Mouse (Mus musculus) T-helper 17 cell (primary cell): Measurements from ENCODE around the gene Eid2b.

Experiments used
- in situ Hi-C, 2 experiments: fragments of 300-600 bp; cut with MboI, MseI; formaldehyde crosslinking; loops; 1 replicate in 1 of 2; 2 replicates in 1 of 2; pipeline ENCODE4 v1.15.1; 2025; ENCODE audit warnings: high pct_unique_total_duplicates in 2 of 2

Eid2b gene

DNA sequence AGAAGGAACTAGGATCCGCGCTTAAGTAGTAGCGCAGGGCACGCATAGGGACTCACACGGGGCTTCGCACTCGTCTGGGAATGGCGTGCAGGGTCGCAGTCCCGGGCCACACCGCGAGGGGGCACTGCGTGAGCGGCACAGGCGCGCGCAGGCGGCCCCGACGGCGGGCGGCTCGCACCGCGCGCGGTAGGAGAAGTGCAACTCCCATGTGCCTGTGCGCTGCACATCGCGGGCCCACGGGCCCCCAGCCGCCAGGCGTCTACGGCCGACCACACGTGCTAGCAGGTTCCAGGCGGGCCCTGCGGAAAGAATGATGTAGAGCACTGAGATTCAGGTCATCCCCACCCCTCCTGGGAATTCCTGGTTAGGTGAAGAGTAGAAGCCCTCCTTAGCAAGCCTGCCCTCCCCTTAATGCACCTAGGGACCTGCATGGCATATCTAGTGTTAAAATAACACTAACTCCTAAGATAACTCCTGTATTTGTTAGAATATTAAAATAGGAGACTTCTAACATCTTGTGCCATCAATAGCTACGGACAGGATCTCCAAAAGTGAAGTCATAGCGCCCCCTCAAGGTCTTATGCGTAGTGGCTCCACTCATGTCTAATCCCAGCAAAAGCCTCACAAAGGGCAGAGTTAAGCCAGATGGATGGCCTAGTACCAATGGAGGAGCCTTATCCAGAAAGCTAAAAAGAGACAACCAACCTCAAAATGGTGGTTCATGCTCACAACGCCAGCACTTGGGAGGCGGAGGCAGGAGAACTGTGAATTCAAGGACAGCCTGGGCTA, 21.5 kb downstream of the Eid2b start:
- in situ Hi-C loops = no loop called here

DNA sequence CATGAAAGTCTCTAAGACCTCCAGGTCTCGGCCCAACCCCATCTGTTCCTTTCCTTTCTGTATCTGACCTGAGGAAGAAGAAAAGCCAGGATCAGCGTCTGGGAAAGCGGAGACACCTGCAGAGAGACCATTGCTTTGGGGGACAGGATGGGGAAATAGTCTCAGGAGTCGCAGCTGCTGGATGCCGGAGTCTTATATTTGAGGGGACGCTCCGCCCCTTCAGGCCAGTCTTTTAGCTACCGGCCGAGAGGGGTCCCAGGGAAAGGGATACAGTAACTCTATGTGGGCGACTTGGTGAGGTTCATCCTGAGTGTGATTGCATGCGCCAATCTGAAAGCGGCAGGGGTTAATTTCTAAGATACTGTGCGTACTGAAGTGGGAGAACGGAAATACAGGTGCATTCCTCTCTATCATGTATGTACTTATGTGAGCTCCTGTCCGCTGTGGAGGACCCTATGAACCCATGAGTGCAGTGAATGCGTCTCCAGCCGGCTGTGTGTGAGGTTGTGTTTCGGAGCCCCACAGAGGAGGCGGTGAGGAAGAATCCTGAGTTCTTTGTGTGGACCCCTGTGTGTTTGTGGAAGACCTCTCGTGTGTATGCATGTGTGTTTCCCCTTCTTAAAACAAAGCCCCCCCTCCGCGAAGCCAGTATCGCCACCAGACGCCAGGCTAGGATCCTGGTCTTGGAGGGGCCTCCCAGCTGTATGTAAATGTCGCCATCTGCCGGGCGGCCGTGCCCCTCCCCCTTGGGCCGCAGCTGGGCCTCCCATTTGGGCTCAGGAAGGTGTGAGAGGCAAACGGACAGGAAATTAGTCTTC, 24.3 kb downstream of the Eid2b start, which contains the start of gene Dll3:
Gene Dll3, minus strand, starts transcription at position 623 of the 818 bp plus-strand sequence.
- in situ Hi-C loops = loop anchor here in 1 of 2 experiments (5.0 kb wide), 1 partner anchor 115 kb away; no protein-coding TSS in a partner anchor

DNA sequence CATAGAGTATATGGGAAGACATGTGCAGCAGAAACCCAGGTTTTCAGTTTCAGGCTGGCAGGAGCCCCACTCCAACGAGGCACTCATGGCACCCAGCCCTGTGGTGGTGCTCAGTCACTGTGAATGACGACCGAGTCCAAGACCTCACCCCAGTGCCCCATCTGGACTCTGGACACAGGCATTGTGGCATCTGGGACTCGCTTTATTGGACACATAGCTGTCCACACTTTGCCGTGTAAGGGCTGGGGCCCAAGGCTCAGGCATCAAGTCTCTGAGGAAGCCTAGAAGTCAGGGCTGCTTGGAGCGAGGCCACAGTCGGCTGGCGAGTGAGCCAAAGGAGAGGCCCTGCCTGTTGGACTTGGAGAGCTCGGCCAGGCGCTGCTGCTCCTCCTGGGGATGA, 28.1 kb downstream of the Eid2b start:
- in situ Hi-C loops = no loop called here

DNA sequence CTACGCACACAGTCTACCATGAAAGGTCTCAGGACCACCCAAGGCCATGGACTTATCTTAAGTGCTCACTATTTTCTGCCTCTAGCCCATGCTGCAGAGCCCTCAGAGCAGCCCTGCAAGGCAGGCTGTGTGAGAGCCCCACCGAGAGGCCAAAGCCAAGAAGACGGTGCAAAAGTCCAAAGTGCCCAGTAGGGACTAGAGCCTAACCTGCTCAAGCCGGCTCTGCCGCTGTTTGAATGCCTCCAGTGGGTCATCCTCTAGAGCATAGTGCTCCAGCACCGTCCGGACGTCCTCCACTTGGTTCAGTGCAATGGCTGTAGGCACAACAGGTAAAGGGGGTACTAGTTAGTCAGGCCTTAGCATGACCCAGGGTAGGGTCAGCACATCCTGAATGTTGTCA, 28.7 kb downstream of the Eid2b start:
- in situ Hi-C loops = no loop called here

DNA sequence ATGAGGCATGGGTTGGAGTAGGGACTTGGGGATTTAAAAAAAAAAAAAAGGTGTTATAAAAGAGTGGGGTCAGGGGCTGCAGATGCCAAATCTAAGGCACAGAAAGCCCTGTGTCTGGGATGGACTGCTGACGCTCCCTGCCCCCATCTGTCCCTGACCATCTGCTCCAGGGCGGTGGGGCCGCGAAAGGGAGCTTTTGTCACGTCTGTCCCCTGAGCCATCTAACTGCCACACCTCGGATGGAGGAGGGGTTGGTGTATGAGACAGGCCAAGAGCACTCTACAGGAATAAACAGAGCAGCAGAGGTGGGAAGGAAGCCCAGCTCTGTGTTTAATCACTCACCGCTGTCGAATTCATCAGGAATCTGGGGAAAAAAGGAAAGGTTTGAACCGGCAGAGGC, 32.2 kb downstream of the Eid2b start:
- in situ Hi-C loops = no loop called here

DNA sequence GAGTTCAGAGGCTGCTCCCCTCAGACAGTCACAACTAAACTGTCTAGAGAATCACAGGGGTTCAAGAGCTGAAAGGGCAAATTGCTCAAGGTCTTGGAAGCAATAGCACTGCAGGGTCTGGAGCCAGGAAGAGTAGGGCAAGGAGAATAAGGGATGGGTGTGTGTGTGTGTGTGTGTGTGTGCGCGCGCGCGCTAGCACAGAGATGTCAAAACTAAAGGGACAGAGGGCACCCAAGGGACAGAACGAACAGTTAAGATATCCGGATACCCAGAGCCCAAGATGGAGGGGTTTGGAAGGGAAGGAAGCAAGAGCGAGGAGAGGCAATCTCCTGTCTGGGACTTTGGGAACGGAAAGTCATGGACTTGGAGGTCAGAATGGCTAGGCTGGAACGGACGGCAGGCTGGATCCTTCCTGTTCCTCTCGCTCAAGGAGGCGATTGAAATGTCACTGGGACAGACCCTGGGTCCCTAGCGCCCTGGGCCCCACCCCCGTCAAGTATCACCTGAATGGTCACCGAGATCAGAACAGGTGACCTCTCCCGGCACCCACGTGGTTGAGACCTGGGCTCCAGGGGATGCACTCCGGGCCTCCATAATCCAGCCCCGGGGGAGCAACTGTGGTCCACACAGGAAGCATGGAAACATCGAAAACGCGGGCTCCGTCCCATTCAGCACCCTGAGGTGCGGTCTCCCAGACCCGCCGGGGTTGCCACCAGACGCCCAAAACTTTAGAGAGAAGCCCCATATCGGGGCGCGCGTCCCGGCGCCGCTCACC, 33.8 kb downstream of the Eid2b start:
- in situ Hi-C loops = no loop called here

DNA sequence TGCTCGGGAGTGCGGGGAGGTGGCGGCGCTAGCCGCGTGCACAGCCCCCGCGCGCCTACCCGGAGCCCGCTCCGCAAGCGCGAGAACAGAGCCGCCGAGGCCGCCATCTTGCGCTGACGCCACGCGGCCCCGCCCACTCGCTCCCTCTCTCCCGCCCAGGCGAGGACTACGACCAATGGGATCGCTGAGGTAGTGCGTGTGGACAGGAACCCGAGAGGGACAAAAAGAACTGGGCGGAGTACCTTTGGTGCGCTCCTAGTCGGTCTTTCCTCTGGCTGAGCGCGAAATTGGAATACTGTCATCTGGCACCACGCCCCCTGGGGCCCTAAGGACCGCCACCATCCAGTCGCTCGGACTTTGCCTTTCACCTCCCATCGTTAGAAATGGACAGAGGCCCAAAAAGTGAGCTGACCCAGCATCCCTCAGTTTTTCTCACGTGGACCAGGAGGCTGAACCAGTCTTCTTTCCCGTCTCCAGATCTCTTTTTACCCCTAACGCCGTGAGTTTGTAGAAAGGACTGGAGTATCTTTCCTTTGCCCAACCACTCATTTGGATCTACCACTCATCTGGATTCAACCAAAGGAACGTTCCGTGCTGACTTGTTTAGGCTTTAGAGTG, 34.5 kb downstream of the Eid2b start, which contains the start of gene Timm50:
Gene Timm50, minus strand, starts transcription at position 147 of the 618 bp plus-strand sequence.
- in situ Hi-C loops = no loop called here

DNA sequence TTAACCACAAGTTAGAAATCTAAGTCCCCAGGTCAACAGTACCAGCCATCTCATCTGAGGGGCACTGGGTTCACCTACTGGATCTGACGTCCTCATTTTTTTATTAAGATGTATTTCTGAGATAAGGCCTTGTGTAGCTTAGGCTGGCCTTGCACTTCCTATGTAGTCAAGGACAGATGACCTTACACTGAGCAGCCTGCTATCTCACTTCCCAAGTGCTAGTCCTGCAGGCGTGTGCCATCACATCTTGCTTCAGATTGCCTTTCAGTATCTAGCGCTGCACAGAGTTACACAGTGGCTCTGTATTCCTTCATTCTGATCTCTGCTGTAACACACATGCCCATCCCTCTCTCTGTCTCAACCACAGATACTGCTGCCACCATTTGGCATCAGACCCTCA, 40.5 kb downstream of the Eid2b start:
- in situ Hi-C loops = no loop called here

DNA sequence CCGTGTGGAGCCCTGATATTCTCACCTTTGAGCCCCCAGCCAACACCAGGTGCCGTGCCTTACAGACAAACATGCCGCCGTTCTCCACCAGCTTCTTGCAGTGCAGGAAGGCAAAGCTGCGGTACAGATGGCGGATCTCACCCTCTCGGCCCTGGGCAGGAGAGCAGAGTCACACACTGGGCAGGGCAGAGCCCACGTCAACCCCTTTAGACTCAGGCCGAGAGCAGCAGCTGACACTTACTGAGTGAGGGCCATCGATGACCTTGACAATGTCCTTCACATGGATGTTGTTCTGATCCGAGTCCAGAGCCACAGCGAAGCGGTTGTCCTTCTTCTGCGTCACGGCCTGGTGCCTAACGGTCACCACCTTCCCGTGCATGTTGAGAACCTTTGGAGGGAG, 41.2 kb downstream of the Eid2b start:
- in situ Hi-C loops = no loop called here

DNA sequence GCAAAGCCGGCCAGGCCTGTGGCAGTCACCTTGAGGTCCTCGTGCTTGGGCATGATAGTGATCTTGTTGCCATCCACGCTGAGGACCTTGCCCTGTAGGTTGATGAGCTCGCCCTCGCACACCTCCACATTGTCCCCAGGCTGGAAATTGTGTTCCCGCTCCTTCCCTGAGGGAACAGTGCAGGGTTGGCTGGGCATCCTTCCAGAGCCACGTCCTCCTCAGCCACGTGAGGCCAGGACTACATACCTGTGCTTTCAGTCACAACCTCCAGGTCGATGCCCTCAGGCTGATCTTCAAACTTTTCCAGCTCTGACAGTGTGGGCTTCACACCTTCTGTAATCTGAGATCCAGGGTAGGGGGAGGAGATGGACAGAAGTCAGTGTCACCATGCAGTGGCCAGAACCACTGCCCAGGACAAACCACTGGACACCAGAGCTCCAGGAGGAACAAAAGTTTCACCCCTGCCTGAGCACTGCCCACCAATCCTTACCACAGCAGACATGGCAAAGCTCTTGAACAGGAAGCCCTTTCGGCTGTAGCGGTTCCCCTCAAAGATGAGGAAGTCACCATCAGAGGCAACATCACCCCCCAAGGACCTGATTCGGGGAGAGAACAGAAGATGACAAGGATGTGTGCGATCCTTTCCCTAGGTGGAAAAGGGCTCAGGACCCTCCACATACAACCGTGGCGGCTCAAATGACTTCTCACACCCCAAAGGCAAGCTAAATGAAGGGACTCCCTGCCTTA, 44.6 kb downstream of the Eid2b start:
- in situ Hi-C loops = no loop called here

DNA sequence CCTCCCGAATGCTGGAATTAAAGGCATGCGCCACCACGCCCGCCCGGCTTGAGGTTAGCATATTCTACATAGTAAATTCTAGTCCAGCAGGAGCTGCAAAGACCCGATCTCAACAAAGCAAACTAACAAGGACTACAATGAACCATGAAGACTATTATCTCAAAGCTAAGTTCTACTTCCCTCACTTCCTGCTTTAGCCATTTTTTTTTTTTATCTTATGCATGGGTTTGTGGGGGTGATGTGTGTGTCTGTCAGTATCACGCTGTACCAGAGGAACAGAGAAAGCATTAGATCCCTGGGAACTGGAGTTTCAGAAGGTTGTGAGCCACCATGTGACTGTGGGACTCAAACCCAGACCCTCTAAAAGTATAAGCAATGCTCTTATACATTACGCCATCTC, 47.8 kb downstream of the Eid2b start:
- in situ Hi-C loops = no loop called here

DNA sequence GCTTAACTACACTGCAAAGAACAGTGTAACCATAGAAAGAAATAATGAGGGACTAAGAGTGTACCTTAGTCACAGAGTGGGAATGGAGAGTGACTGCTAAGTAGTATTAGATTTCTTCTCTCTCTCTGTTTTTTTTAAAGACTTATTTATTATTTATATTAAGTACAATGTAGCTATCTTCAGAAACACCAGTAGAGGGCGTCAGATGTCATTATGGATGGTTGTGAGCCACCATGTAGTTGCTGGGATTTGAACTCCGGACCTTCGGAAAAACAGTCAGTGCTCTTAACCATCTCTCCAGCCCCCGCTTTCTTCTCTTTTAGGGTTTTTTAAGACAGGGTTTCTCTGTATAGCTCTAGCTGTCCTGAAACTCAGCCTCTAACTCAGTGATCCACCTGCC, 48.9 kb downstream of the Eid2b start:
- in situ Hi-C loops = no loop called here

DNA sequence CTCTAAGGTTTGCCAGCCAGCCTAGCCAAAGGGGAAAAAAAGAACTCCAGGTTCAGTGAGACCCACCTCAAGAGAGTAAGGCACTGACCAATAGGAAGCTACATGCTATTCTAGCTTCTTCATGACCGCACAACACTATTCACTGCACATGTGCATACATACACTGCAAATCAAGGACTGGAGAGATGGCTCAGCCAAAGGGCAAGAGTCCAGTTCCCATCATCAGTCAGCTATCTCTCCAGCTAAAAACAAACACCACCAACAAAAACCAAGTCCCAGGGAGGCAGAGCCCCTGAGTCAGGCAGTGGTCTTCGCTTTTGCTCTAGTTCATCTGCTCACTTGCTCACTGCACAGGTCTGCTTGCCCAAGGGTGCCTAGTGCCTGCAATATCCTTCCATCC, 50.7 kb downstream of the Eid2b start:
- in situ Hi-C loops = no loop called here
